Mouse (Mus musculus): ENCODE results near the gene Nipsnap3b. TPM values are rescaled to one million over a fixed set of nuclear protein-coding genes. Genes with fewer than 3 reads are reported as not detected.
A peak's percentile ranks its signal among the peaks of the same experiment; 100 is the strongest.

Nipsnap3b gene
- 141 and 152 TPM in 2 replicates for polyA plus RNA-seq (2015; fragmentation: Nextera tagmentation; extraction: Ambion mirVana)

GRCm38 (mm10) chr4:53011732-53012361 is at the start of gene Nipsnap3b:
Gene Nipsnap3b, plus strand, starts transcription at chr4:53011880.
- H3K9ac ChIP-seq (replicated peaks), result peak within 1 kb of the TSS; percentile 80
- no peaks in the 10 kb centered on the region for H3K9me3 ChIP-seq
- H3K4me1 ChIP-seq, result peaks cover 6% of the 10 kb centered on the region
- no peaks in the 10 kb centered on the region for H3K27me3 ChIP-seq
- peak within 1 kb of the TSS; percentile 93 for H3K27ac ChIP-seq (replicated peaks)
- under 1% methylated on average over 63 of the region's 63 CpGs for WGBS
- H3K36me3 ChIP-seq, result peaks cover 17% of the 10 kb centered on the region
- peak within 1 kb of the TSS; percentile 59 for H3K4me2 ChIP-seq (replicated peaks)
- ATAC-seq (replicated peaks), result peak; percentile 96
- H3K4me3 ChIP-seq, result peak within 1 kb of the TSS; percentile 98

DNA sequence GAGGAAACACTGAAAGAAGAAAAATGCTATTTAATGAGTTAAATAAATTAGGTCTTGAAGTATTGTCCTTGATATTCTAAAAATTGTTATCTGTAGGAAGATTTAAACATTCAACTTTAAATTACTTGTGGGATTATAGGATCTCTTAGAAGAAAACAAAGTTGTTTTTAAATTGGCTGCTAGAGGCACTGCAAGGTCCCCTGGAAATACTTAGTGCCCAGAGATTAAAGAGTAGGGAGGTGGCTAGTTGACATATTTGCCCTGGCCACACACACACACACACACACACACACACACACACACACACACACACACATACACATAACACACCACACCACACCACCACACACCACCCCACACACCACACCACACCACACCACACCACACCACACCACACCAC is 47.4 kb upstream of the Nipsnap3b start, which contains the start of gene Olfr270:
Gene Olfr270 (plus strand): TSS at position 301 of the 400 bp plus-strand sequence.
- H3K27ac ChIP-seq (replicated peaks), result no peak within 1 kb of the TSS
- H3K27me3 ChIP-seq, result no peaks in the 10 kb centered on the region
- no peaks in the 10 kb centered on the region for H3K4me1 ChIP-seq
- H3K4me3 ChIP-seq, result no peak within 1 kb of the TSS
- no peak within 1 kb of the TSS for H3K9ac ChIP-seq (replicated peaks)
- no peak within 1 kb of the TSS for H3K4me2 ChIP-seq (replicated peaks)
- H3K9me3 ChIP-seq, result no peaks in the 10 kb centered on the region
- H3K36me3 ChIP-seq, result no peaks in the 10 kb centered on the region
- ATAC-seq (replicated peaks), result no peak

GRCm38 (mm10) chr4:52985216-52985615 is 26.5 kb upstream of the Nipsnap3b start:
- Histone ChIP-seq H3K4me2 (replicated peaks) (no peak overlapping the region), H3K27me3 (no peaks in the 10 kb centered on the region), H3K9ac (replicated peaks) (no peak overlapping the region), H3K27ac (replicated peaks) (no peak overlapping the region), H3K4me1 (no peaks in the 10 kb centered on the region), H3K9me3 (no peaks in the 10 kb centered on the region), H3K4me3 (no peak overlapping the region), H3K36me3 (no peaks in the 10 kb centered on the region)
- ATAC-seq (replicated peaks), result peak; percentile 67
- 83% methylated on average over 2 of the region's 2 CpGs for WGBS

- 79% methylated on average over 2 of the region's 2 CpGs for WGBS
- no peak for ATAC-seq (replicated peaks)
- Histone ChIP-seq H3K9ac (replicated peaks) (no peak overlapping the region), H3K4me1 (no peaks in the 10 kb centered on the region), H3K27ac (replicated peaks) (no peak overlapping the region), H3K9me3 (no peaks in the 10 kb centered on the region), H3K4me3 (no peak overlapping the region), H3K27me3 (no peaks in the 10 kb centered on the region), H3K36me3 (no peaks in the 10 kb centered on the region), H3K4me2 (replicated peaks) (no peak overlapping the region)
Measured at GRCm38 (mm10) chr4:52986266-52986665, 25.4 kb upstream of the Nipsnap3b start.

- peak within 1 kb of the TSS; percentile 22 for H3K4me2 ChIP-seq (replicated peaks)
Measured at GRCm38 (mm10) chr4:52989248-52989647, 22.4 kb upstream of the Nipsnap3b start, which contains the start of gene Nipsnap3a. Gene Nipsnap3a, plus strand, starts transcription at chr4:52989272.

DNA sequence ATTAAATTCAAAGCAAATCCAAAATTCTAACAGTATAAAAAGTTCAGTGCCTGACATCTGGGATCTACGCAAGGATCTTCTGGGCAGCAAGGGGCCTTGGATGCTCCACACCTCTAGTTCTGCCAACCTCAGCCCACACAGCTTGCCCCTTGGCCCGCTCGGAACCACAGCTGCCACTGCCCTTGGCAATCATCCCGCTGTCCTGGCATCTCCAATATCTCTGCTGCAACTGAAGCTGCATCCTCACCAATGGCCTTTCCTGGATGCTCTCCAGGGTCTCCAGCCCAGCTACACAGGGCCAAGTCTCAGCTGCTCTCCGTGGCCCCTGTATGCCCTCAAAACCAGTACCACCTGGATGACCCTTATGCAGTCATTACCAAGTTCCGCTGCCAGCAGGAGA is 12.2 kb upstream of the Nipsnap3b start:
- Histone ChIP-seq H3K4me2 (replicated peaks) (no peak overlapping the region), H3K36me3 (no peaks in the 10 kb centered on the region), H3K27me3 (no peaks in the 10 kb centered on the region), H3K4me1 (no peaks in the 10 kb centered on the region), H3K4me3 (no peak overlapping the region), H3K27ac (replicated peaks) (no peak overlapping the region), H3K9ac (replicated peaks) (no peak overlapping the region), H3K9me3 (no peaks in the 10 kb centered on the region)
- ATAC-seq (replicated peaks), result no peak
- 93% methylated on average over 6 of the region's 6 CpGs for WGBS

More at GRCm38 (mm10) chr4:52989248-52989647, 22.4 kb upstream of the Nipsnap3b start, which contains the start of gene Nipsnap3a:
- Histone ChIP-seq H3K36me3 (no peaks in the 10 kb centered on the region), H3K27ac (replicated peaks) (no peak within 1 kb of the TSS), H3K27me3 (no peaks in the 10 kb centered on the region), H3K4me1 (no peaks in the 10 kb centered on the region), H3K4me3 (peak within 1 kb of the TSS; percentile 17; the same call in 1 of the 2 replicates), H3K9me3 (no peaks in the 10 kb centered on the region), H3K9ac (replicated peaks) (0 out of 2 replicates have a peak within 1 kb of the TSS, but pooled peaks have one; percentile 2)
- ATAC-seq (replicated peaks), result peak; percentile 35
- 30% methylated on average over 12 of the region's 12 CpGs for WGBS

DNA sequence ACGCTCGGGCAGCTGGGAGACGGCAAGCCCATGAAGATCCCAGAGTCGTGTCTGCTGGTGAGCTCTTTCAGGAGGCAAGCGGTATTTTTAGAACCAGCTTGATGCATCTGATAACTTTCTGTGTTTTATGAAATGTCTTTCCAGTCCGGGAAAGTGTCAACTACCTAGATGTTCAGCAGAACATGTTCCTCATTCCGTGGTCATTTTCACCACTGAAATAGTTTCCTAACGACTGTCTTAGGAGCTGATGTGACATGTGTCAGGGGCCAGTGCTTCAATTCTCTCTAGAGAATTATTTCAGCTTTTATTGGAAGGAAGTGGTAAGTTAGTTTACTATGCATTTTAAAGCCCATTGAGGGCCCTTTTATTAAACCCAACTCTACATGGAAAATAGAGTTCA is 11.5 kb upstream of the Nipsnap3b start:
- Histone ChIP-seq H3K27me3 (no peaks in the 10 kb centered on the region), H3K4me1 (no peaks in the 10 kb centered on the region), H3K4me3 (no peak overlapping the region), H3K4me2 (replicated peaks) (no peak overlapping the region), H3K27ac (replicated peaks) (no peak overlapping the region), H3K9me3 (no peaks in the 10 kb centered on the region), H3K36me3 (no peaks in the 10 kb centered on the region), H3K9ac (replicated peaks) (no peak overlapping the region)
- no peak for ATAC-seq (replicated peaks)
- 84% methylated on average over 8 of the region's 8 CpGs for WGBS

DNA sequence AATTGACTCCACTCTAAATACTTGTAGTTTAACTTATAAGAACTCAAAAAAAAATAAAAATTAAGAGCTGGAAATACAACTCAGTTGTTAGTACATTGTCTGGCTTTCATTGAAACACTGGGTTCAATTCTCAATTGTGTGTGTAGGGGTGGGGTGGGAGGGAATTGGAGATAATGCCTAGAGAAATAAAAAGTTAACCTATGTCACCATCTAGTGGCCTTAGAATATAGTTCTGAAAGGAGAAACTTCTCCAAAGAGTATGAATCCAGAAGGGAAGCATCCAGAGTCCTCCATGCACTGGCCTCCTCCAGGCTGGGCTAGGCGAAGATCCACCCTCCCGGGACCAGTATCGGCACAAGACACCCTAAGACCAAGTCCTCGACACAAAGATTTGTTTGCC is 2.5 kb upstream of the Nipsnap3b start:
- H3K4me1 ChIP-seq, result peaks cover 6% of the 10 kb centered on the region
- no peak for ATAC-seq (replicated peaks)
- H3K27me3 ChIP-seq, result no peaks in the 10 kb centered on the region
- no peaks in the 10 kb centered on the region for H3K9me3 ChIP-seq
- no peak overlapping the region for H3K4me2 ChIP-seq (replicated peaks)
- H3K9ac ChIP-seq (replicated peaks), result no peak overlapping the region
- 73% methylated on average over 4 of the region's 4 CpGs for WGBS
- H3K4me3 ChIP-seq, result no peak overlapping the region
- H3K36me3 ChIP-seq, result no peaks in the 10 kb centered on the region
- no peak overlapping the region for H3K27ac ChIP-seq (replicated peaks)

DNA sequence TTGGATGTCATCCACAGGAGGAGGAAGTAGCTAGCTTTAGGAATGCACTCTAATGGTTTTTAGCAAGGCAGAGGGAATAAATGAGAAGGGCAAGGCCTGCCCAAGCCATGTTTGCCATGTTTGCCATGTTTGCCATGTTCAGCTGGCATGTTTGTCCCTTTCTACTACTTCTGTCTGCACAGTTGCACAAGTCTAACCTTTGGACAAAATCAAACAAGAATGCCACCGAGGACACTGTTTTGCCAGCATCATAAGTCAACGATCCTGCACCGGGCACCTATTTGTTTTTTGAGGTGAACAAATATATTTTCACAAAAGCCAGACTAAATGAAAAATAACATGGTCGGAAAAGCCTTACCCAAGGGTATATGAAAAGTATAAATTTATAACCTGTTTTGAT is 1.8 kb upstream of the Nipsnap3b start:
- Histone ChIP-seq H3K4me3 (no peak overlapping the region), H3K9ac (replicated peaks) (no peak overlapping the region), H3K4me2 (replicated peaks) (no peak overlapping the region), H3K9me3 (no peaks in the 10 kb centered on the region), H3K27me3 (no peaks in the 10 kb centered on the region), H3K4me1 (peaks cover 6% of the 10 kb centered on the region), H3K36me3 (peaks cover under 1% of the 10 kb centered on the region; the same call in 1 of the 2 replicates), H3K27ac (replicated peaks) (no peak overlapping the region)
- 92% methylated on average over 4 of the region's 4 CpGs for WGBS
- no peak for ATAC-seq (replicated peaks)

DNA sequence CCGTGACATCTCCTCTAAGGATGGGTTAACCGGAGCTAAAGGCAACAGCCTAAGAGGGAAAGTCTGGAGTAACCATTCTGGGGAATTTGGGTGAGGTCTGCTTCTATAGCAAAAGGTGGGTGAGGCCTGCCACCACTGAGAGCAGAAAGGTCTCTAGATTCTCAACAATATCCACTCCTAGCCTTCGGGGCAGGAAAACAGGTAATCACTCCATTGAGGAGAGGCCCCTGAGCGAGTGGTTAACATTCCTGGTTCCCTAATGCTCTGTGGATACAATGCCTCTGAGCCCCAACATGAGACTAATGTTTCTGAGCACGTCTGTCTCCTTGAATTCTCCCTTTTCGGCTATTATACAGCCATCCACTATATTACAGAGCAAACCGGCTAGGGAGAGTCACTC is 2.7 kb downstream of the Nipsnap3b start:
- H3K27ac ChIP-seq (replicated peaks), result no peak overlapping the region
- H3K4me1 ChIP-seq, result peaks cover 6% of the 10 kb centered on the region
- no peak for ATAC-seq (replicated peaks)
- no peak overlapping the region for H3K9ac ChIP-seq (replicated peaks)
- H3K4me2 ChIP-seq (replicated peaks), result no peak overlapping the region
- H3K9me3 ChIP-seq, result no peaks in the 10 kb centered on the region
- WGBS, result 91% methylated on average over 7 of the region's 7 CpGs
- H3K4me3 ChIP-seq, result no peak overlapping the region
- H3K27me3 ChIP-seq, result no peaks in the 10 kb centered on the region
- peaks cover 34% of the 10 kb centered on the region for H3K36me3 ChIP-seq

- H3K4me2 ChIP-seq (replicated peaks), result no peak overlapping the region
- H3K27ac ChIP-seq (replicated peaks), result no peak overlapping the region
- WGBS, result 96% methylated on average over 3 of the region's 3 CpGs
- H3K9ac ChIP-seq (replicated peaks), result no peak overlapping the region
- ATAC-seq (replicated peaks), result no peak
- peaks cover 6% of the 10 kb centered on the region for H3K4me1 ChIP-seq
- no peaks in the 10 kb centered on the region for H3K9me3 ChIP-seq
- peaks cover 39% of the 10 kb centered on the region for H3K36me3 ChIP-seq
- no peaks in the 10 kb centered on the region for H3K27me3 ChIP-seq
- no peak overlapping the region for H3K4me3 ChIP-seq
Measured at GRCm38 (mm10) chr4:53015024-53015423, 3.3 kb downstream of the Nipsnap3b start.

DNA sequence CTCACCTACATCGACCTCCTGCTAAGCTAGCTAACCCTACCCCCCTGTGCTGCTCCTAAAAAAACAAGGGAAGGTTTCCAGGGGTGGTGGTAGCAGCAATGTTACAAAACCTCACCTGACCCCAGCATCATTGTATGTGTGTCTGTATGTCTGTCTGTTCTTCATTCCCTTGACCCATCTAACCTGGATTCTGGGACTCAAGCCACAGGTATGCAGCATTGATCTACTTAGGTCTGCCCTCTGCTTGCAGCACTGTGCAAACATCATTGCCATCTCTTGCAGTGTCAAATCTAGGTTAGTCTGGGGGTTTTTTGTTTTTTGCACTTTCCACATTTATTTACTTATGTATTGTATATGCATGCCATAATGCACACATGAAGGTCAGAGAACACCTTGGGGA is 6.7 kb downstream of the Nipsnap3b start:
- WGBS, result 100% methylated on average over 1 of the region's 1 CpGs
- no peaks in the 10 kb centered on the region for H3K4me1 ChIP-seq
- H3K36me3 ChIP-seq, result peaks cover 57% of the 10 kb centered on the region
- no peak overlapping the region for H3K9ac ChIP-seq (replicated peaks)
- no peak overlapping the region for H3K4me3 ChIP-seq
- H3K27ac ChIP-seq (replicated peaks), result no peak overlapping the region
- no peaks in the 10 kb centered on the region for H3K27me3 ChIP-seq
- H3K9me3 ChIP-seq, result no peaks in the 10 kb centered on the region
- no peak overlapping the region for H3K4me2 ChIP-seq (replicated peaks)
- no peak for ATAC-seq (replicated peaks)

Data from forebrain, embryonic 15.5 days (tissue).